Mouse (Mus musculus) 3T3-L1 (cell line): ENCODE results near the gene Kdm5c.
A peak's percentile ranks its signal among the peaks of the same experiment; 100 is the strongest.

Experiments
- DNase-seq: peaks from one replicate; pipeline ENCODE4 v3.0.0-alpha.2; 2015; ENCODE audit warnings: low read depth, low spot score

Kdm5c gene

DNA sequence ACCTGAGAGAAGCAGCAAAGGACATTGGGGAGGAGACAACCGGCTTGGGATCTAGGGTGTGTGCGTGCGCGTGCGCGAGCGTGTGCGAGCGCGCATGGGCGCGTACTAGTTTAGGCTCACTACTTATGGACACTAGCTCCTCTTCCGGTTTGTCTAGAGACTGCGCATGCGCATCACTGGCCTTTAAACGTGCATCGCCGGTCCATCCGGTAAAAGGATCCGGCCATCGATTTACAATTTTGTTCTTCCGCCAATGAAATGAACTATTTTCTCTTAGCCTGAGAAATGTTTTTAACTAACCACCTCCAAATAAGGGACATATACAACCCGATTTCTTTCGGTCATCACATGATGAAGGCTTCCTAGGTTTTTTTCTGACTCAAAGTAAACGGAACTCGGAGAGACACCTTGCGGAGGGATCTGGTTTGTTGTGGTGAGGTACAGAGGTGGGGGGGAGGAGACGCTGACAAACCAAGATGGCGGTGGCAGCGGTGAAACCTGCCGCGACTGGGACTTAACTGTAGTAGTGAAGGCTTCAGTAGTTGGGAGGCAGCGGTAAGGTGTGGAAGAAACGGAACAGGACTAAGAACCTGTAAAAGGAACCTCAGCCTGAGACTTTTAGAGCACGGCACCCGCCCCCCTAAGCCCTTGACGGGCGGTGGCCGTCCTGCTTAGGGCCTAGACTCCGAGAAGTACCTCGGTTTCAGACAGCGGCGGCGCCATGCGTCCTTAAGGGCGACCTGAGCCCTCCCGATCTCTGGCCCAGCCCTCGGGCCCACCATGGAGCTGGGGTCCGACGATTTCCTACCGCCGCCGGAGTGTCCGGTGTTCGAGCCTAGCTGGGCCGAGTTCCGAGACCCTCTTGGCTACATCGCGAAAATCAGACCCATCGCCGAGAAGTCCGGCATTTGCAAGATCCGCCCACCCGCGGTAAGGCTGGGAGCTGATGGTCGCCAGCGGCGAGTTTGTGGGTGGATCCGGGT, at the start of gene Kdm5c:
Kdm5c (plus strand) TSS at position 240 of the 983 bp plus-strand sequence.
- peak; percentile 98 for DNase-seq

DNA sequence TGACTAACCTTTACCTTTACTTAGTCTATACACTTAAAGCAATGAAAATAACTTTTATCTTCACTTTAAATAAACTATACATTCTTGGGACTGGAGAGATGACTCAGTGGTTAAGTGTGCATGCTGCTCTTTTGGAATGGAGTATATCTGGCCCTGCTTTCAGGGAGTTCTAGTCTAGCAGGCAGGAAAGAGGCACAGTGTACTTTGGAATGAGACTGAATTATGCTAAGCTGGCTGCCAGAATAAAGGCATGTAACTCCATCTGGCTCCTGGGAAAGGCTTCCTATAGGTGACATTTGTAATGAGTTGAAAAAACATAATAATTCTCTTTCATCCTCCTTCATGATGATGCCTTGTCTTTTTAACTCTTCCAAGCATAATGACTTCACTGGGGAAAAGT, 45.7 kb upstream of the Kdm5c start:
- DNase-seq = no peak

DNA sequence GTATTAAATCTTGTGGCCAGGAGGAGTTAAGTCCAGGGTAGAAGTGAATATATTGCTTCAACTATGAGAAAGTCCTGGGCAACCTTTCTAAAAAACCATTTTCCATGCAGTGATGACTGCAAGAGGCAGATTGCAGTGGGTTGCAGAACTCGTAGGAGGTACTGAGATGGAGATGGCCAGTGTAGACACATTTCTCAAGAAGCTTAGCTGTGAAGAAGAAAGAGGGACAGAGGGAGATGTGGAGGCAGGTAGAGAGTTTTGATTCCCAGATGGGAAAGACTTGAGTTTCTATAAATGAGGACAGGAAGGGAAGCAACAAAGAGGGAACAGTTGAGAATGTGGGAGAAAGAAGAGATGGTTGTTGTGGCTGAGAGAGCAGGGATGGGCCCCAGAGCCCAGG, 41.6 kb upstream of the Kdm5c start:
- DNase-seq = no peak

DNA sequence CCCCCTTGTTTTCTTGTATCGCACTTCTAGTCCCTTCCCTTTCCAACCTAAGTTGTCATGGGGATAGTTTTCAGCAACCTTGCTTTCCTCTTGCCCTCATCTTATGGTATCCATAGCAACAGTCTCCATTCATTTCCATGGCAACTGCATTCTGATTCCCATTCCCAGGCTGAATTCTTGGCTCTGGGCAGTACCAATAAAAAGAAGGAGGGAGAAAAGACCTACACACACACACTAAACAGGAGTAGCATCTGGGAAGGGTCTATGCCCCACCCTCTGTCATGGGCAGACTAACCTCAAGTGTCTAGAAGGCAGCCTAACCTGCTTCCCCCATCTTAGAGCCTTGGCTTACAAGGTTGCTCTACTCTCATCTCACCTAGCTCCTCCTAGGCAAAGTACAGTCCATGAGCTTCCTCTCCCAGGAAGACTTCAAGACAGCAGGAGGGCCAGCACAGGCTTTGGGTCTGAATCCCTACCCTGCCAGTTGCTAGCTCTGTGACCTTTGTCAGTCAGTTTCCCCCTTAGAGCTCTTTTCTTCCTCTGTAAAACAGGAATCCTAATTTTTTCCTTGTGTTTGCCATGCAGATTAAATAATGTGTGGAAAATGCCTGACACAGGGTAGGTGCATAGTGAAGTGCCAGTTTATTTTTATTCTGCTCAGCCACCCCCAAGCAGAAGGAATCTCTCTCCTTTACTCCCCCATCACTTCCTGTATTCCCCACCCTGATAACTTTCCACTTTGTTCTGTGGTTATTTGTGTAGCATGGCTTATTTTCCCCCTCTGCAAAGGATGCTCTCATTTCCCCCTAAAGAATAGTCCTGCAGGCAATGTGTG, 34.8 kb upstream of the Kdm5c start:
- no peak for DNase-seq

DNA sequence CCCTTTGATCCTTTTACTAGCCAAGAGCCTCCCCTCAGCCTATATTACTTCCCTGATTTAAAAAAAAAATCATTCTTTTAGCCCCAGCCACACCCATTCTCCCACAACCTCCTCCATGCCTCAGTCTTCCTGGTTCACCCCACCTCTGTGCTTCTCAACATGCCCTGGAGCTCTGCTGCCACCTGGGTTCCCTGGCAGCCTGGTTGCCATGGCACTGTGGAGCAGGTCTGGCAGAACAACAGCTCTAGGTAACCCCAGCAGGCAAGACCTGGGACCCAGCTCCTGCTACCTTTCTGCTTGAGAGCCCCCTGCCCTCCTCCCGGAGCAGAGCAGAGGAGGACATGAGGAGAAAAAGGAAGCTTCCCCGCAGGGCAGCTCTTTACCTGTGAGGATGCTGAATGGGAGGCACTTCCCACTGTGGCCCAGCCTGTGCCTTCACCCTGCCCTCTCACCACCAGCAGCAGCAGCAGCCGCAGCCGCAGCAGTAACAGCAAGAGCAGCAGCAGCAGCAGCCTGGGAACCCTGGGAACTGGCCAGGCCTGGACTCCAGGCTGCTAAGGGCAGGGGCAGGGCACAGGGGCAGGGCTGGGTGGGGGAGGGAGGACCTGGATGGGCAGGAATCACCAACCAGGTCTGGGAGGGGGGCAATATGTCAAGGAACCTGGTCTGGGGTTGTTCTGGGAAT, 30.9 kb upstream of the Kdm5c start:
- DNase-seq = no peak

DNA sequence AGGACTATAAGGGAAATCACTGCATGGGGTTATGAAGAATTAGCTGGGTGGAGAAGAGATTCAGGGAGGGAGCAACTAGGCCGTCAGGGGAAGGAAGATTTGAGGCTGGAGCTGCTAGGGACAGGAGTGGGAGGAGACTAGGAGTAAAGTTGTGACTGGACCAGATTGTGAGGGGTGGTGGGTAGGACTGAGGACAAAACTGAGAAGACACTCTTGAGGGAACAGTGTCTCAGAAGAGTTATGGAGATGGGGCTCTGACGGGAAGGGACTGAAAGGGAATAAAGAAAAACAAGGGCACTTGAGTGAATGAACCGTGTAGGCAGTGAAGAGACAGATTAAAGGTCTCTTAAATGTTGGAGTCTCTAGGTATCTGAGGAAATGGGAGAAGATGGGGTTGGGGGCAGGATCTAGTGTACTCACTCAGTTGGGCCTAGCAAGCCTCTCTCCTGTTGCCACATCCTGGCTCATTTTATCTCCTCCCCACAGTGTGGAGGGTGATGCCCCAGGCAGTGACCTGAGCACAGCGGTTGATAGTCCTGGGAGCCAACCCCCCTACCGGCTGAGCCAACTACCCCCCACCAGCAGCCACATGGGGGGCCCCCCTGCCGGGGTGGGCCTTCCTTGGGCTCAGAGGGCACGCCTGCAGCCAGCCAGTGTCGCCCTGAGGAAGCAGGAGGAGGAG, 30.3 kb upstream of the Kdm5c start:
- DNase-seq = no peak

DNA sequence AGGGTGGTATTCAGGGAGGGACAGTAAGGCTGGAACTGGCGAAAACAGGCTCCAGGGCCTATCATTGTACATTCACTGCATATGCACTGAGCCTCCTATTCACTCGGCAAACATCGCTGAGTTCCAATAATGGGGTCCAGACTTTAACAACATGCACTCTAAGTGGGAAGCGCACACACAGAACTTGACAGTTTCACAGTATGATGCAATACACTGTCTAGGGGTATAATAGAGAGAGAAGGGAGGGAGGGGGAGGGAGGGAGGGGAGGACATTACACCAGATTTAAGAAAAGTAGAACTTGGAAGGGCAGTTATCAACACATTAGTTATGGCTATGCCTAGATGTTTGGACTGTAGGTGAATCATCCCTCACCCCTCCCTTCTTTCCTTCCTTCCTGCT, 29.6 kb upstream of the Kdm5c start:
- DNase-seq = no peak

DNA sequence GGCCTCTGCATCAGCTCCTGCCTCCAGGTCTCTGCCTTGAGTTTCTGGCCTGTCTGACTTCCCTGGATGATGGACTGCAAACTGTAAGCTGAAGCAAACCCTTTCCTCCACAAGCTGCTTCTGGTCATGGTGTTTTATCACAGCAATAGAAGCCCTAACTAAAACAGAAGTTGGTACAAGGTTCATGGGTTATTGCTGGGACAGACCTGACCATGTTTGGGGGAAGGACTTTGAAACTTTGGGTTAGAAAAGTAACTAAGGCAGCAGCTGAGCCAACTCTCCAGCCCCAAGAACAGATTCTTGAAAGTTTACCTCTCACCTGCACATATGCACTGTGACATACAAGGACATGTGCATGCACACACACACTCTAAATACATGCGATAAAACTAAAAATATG, 27.3 kb upstream of the Kdm5c start:
- DNase-seq = no peak

DNA sequence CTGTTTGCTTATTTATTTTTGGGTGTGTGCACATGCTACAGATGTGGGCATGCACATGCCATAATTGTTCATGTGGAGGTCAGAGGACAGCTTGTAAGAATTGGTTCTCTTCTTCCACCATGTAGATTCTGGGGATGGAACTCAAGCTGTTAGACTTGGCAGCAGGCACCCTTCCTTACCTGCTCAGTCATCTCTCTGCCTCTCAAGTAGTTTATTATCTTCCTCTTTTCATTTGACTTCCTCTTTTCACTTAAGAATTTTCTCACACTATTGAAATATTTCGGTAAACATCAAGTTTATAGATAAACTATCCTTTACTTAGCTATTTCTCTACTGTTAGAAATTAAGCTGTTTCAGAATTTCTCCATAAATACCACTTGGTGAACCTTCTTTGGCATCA, 18.1 kb upstream of the Kdm5c start:
- DNase-seq = no peak

DNA sequence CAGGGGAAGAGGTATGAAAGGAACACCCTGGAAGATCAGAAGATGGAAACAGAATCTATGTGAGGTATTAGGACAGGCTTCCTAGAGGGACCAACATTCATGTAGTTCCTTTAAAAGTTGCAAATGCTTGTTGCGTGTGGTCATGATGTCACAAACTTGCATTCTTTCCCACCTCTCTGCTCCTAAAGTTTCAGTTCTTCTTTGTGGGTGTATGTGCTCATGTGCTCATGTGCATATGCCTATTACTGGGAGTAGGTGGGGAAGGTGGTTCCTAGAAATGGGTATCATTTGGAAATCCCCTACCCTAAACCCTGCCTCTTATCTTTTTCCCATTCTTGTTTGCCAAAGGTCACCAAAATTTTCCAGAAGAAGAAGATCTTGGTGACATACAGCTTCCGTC, 14.3 kb upstream of the Kdm5c start:
- DNase-seq = no peak

DNA sequence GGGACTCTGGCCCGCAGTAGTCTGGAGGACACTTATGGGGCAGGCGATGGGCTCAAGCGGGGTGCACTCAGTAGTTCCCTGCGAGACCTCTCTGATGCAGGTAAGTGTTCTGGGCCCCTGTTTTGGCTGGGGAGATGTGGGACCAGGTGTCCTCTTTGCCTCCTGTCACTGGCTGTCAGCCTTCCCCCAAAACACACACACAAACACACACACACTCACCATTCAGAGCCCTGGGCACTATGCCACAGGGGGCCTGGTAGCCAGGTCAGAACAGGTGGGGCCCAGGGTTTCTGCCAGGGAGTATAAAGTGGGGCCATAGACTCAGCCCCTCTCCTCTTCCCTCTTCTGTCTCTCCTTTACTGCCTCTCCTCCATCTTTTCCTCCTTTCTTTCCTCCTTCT, 11.1 kb upstream of the Kdm5c start:
- no peak for DNase-seq

DNA sequence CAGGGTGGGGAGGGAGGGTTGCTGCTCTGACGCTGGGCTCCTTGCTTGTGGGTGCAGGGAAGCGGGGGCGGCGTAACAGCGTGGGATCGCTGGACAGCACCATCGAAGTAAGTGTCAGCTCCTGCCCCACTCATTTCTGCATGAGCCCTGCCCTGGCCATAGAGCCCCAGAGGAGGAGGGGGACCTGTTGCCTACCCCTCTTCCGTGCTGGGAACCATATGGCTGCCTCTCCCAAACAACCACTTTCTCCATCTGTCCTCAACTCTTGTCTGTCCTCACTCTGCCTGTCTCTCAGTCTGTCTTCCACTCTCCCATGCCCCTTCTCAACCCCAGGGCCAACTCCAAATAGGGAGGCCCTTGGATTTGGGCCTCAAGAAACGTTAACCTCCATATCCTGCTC, 10.6 kb upstream of the Kdm5c start:
- no peak for DNase-seq

DNA sequence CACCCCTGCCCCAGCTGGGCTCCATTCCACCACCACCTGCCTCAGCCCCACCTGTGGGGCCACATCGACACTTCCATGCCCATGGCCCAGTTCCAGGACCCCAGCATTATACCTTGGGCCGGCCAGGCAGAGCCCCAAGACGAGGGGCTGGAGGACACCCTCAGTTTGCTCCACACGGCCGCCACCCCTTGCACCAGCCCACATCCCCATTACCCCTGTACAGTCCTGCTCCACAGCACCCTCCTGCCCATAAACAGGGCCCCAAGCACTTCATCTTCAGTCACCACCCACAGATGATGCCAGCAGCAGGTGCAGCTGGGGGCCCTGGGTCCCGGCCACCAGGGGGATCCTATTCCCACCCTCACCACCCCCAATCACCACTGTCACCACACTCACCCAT, 9.5 kb upstream of the Kdm5c start:
- DNase-seq = no peak

DNA sequence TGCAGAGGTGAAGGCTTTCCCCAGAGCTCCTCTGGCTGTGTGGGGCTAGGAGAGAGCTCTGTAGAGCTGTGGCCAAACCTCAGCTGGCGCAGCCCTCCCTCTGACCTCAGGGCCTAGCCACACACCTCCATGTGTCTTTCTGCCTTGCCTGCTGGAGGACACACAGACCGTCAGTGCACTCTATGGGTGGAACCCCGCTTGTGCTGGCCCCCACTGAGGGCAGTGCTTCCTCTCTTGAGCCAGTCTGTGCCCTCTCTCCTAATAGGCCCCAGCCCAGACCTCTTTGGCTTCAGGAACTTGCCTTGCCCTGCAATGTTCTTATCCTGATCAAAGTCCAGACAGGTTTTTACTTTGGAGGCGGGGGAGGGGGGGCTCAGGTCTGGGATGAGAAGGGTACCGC, 8.5 kb upstream of the Kdm5c start:
- no peak for DNase-seq

DNA sequence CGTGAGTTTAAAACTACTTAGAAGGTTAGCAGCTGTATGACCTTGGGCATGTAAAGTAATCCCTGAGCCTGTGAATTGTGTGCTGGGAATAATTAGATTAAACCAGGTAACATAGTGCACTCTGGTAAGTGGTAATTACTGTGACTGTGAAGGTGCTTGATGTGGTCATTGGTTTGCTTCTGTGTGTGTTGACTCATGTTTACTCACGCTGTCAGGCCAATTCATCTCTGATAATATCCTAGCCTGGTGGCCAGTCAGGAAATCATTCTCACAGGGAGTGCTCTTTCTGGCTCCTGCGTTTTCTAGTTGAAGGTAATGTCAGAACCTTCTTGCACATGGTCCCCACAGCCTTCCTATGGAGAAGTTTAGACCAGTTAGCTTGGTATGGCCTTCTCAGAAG, 1.3 kb downstream of the Kdm5c start:
- peak; percentile 66 for DNase-seq

DNA sequence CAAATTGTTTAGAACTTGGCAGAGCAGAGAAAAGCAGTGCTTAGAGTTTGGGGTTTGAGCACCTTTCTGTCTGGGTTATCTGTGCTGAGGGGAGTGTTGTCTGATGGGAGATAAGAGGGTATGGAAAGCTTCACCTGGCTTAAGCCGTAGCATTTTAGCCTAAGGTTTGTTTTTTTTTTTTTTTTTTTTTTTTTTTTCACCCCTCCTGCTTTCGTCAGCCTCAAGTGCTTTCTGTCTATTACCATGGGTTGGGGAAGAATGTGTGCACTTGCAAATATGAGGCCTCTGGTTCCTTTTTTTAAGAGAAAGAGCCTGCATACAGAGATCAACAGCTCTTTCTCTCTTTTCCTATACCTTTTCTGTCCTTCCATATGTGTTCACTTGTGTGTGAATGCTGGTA, 2.9 kb downstream of the Kdm5c start:
- DNase-seq = no peak

DNA sequence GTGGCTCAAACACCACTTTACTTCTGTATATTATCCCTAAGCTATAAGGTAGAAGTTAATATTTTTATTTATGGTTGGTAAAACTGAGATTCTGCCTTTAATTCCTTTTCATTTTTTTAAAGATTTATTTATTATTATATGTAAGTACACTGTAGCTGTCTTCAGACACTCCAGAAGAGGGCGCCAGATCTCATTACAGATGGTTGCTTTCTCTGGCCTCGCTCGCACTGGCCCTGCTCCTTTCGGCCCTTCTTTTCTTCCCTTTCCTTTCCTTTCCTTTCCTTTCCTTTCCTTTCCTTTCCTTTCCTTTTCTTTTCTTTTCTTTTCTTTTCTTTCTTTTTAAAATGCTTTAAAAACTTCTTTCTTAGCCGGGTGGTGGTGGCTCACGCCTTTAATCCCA, 10.3 kb downstream of the Kdm5c start:
- peak; percentile 20 for DNase-seq

DNA sequence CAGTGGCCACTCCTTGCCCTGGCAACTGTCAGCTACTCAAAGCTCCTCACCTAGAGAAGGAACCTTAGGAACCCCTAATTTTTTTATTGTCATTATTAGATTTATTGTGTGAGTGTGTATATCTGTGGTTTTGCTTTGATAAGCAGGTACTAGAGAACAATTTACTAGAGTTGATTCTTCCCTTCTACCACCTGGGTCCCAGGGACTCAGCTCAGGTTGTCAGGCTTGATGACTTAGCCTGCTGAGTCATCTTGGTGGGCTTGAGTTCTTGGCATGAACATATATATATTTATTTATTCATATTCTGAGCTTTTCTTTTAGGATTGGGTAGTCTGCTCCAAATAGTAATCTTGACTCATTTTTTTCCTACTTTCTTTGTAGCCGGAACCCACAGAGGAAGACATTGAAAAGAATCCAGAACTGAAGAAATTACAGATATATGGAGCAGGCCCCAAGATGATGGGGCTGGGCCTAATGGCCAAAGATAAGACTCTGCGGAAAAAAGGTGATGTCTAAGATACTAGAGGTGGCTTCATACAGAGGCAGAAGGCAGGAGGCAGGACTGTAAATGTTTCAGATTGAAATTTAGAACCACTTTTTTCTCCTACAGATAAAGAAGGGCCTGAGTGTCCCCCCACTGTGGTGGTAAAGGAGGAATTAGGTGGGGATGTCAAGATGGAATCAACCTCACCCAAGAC, 11.8 kb downstream of the Kdm5c start:
- DNase-seq = no peak

DNA sequence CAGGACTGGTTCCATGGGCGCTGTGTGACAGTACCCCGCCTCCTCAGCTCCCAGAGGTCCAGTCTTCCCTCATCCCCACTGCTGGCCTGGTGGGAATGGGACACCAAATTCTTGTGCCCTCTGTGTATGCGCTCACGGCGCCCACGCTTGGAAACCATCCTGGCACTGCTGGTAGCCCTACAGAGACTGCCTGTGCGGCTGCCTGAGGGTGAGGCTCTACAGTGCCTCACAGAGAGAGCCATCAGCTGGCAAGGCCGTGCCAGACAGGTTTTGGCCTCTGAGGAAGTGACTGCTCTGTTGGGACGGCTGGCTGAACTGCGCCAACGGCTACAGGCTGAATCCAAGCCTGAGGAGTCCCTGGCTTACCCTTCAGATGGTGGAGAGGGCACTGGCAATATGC, 38.4 kb downstream of the Kdm5c start:
- DNase-seq = no peak

DNA sequence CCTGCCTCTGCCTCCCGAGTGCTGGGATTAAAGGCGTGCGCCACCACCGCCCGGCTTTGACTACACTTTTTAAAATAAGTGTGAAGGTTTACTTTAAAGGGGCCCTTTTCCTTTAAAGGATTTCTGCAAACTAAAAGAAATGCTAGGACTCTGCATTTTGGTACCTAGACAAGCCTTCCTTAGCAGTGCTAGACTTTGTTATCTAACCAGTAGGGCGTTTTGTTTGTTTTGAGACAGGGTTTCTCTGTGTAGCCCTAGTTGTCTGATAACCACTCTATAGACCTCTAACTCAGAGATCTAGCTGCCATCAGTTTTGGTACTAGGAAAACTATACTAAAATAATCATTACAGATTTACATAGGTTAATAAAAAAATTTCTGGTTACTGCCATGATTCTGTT, 46.6 kb downstream of the Kdm5c start:
- DNase-seq = no peak

DNA sequence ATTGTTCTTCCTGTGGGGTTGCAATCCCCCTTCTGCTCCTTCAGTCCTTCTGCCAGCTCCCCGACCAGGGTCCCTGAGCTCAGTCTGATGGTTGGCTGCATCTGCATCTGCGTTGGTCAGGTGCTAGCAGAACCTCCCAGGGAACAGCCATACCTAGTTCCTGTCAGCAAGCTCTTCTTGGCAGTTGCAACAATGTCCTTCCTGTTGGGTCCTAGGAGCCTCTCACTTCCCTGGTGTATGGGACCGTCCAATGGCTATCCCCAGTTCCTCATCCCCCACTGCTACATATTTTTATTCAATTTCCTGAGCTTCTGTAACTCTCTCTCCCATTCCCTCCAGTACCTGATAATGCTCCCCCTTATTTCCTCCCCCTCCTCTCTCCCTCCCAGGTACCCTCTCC, 51.9 kb downstream of the Kdm5c start:
- DNase-seq = no peak
